Mouse (Mus musculus) liver, postnatal 0 days (tissue): Measurements from ENCODE around the gene Ppp4c. TPM values are rescaled to one million over a fixed set of nuclear protein-coding genes. Genes with fewer than 3 reads are reported as not detected.

Experiments used
- ATAC-seq: fragments of 200-750 bp; cut with Nextera tagmentation; 2 replicates; pipeline ENCODE4 v1.8.0; 2017; ENCODE audit warnings: mild to moderate bottlenecking, moderate library complexity
- DNase-seq: peaks from one replicate; pipeline ENCODE4 v3.0.0-alpha.2; 2016
- H3K27ac ChIP-seq: fragments of 300-500 bp; sonication (generic); 2 replicates; pipeline ENCODE4 v1.5.1; 2014; ENCODE audit warnings: antibody characterized with exemption, moderate library complexity, mild to moderate bottlenecking, low read depth
- H3K27me3 ChIP-seq: fragments of 300-500 bp; sonication (generic); 2 replicates; pipeline ENCODE4 v1.6.1; 2014; ENCODE audit warnings: low read length, control low read depth, mixed read lengths; ENCODE audit not compliant: insufficient read depth
- H3K36me3 ChIP-seq: fragments of 300-500 bp; sonication (generic); replicated peaks from 2 replicates; pipeline ENCODE4 v1.6.1; 2014; ENCODE audit warnings: mild to moderate bottlenecking, control low read depth, low read length, moderate library complexity, mixed read lengths; ENCODE audit not compliant: insufficient read depth
- H3K4me1 ChIP-seq: fragments of 300-500 bp; sonication (generic); 2 replicates; pipeline ENCODE4 v1.6.1; 2014; ENCODE audit warnings: antibody characterized with exemption, mild to moderate bottlenecking, control low read depth; ENCODE audit not compliant: insufficient read depth
- H3K4me2 ChIP-seq: fragments of 300-500 bp; sonication (generic); 2 replicates; pipeline ENCODE4 v1.6.1; 2014; ENCODE audit warnings: low read depth, mild to moderate bottlenecking, low read length, moderate library complexity, mixed read lengths
- H3K4me3 ChIP-seq: fragments of 300-500 bp; sonication (generic); 2 replicates; pipeline ENCODE4 v1.5.1; 2014; ENCODE audit warnings: low read depth, low read length
- H3K9ac ChIP-seq: fragments of 300-500 bp; sonication (generic); replicated peaks from 2 replicates; pipeline ENCODE4 v1.6.1; 2014; ENCODE audit warnings: mild to moderate bottlenecking, moderate library complexity
- H3K9me3 ChIP-seq: fragments of 300-500 bp; sonication (generic); 2 replicates; pipeline ENCODE4 v1.6.1; 2016; ENCODE audit warnings: mild to moderate bottlenecking, control low read depth, low read length, mixed read lengths
- CTCF ChIP-seq: sonication (generic); IDR thresholded peaks from 2 replicates; pipeline ENCODE4 v1.5.1; 2016; ENCODE audit warnings: antibody characterized with exemption, low read depth
- EP300 ChIP-seq: IDR thresholded peaks from 2 replicates; pipeline ENCODE4 v1.6.1; 2016; ENCODE audit warnings: antibody characterized with exemption, low read depth, mild to moderate bottlenecking
- WGBS: fragments of 180-500 bp; shearing (Covaris S2); extraction: QIAGEN DNeasy Blood & Tissue Kit; methylation state at CpG from one replicate; pipeline ENCODE4 v1.1.7; 2014; ENCODE audit not compliant: insufficient replicate concordance; 5-methylcytosine and 5-hydroxymethylcytosine counted together
- polyA plus RNA-seq: library from polyadenylated mRNA; unstranded; fragments of >200 nt; fragmentation: Nextera tagmentation; extraction: Ambion mirVana; gene quantifications from 2 replicates; pipeline ENCODE4 v1.2.1, GENCODE M21; 2015

Gene Ppp4c
- polyA plus RNA-seq, 1 experiment from 2014 or later, result 69.9 TPM

GRCm38 (mm10) chr7:126778147-126778546 lies 14.1 kb downstream of the Ppp4c start:
- Histone ChIP-seq H3K4me3 (peak overlapping the region; percentile 89), H3K9ac (peak overlapping the region; percentile 99; the same call in 1 of the 2 replicates), H3K27ac (peak overlapping the region; percentile 13; the same call in 1 of the 2 replicates), H3K4me1 (peaks cover 60% of the 10 kb centered on the region), H3K9me3 (no peaks in the 10 kb centered on the region), H3K4me2 (peak overlapping the region; percentile 94), H3K27me3 (no peaks in the 10 kb centered on the region), H3K36me3 (peaks cover 14% of the 10 kb centered on the region)
- DNase-seq (no peak), ATAC-seq (no peak)
- no peak for TF ChIP-seq CTCF
- no peak for TF ChIP-seq EP300
- WGBS, result 92% methylated on average over 3 of the region's 3 CpGs

DNA sequence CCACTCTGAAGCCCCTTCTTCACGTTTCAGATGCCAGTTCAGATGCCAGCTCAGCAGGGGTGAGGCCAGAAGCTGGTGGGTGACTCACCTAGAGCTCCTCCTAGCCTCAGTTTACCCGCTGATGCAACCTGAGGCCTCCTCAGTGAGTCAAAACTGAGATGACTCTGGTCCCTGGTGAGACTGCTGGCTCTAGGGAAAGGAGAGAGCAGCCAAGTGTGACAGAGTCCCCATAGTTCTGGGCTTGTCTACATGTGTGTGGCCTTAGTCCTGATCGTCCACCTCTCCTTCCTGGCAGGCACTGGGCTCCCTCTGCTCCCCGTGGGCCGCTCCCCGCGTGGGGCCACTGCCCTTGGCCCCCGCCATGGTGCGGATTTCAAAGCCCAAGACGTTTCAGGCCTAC lies 14.8 kb downstream of the Ppp4c start:
- TF ChIP-seq EP300, result no peak
- TF ChIP-seq CTCF, result no peak
- ATAC-seq (no peak), DNase-seq (no peak)
- H3K27me3 ChIP-seq, result no peaks in the 10 kb centered on the region
- H3K4me2 ChIP-seq, result peak overlapping the region; percentile 94
- H3K9ac ChIP-seq, result peak overlapping the region; percentile 99
- peaks cover 55% of the 10 kb centered on the region for H3K4me1 ChIP-seq
- peak overlapping the region; percentile 89 for H3K4me3 ChIP-seq
- peaks cover 14% of the 10 kb centered on the region for H3K36me3 ChIP-seq
- peak overlapping the region; percentile 96 for H3K27ac ChIP-seq
- 48% methylated on average over 9 of the region's 10 CpGs for WGBS
- H3K9me3 ChIP-seq, result no peaks in the 10 kb centered on the region

- H3K9me3 ChIP-seq, result no peaks in the 10 kb centered on the region
- no peaks in the 10 kb centered on the region for H3K27me3 ChIP-seq
- H3K36me3 ChIP-seq, result peaks cover 14% of the 10 kb centered on the region
- peak within 1 kb of the TSS; percentile 94 for H3K4me2 ChIP-seq
- TF ChIP-seq EP300 (peak; percentile 38; the same call in 1 of the 2 replicates), CTCF (no peak; the same call in 1 of the 2 replicates)
- H3K27ac ChIP-seq, result peak within 1 kb of the TSS; percentile 96
- ATAC-seq (peak; percentile 93), DNase-seq (peak; percentile 97)
- peak within 1 kb of the TSS; percentile 99 for H3K9ac ChIP-seq
- H3K4me1 ChIP-seq, result peaks cover 48% of the 10 kb centered on the region
- WGBS, result under 1% methylated on average over 35 of the region's 37 CpGs
- H3K4me3 ChIP-seq, result peak within 1 kb of the TSS; percentile 89
These were observed 15.7 kb downstream of the Ppp4c start, which contains the start of gene Ypel3 for GRCm38 (mm10) chr7:126776598-126777057. Ypel3 (plus strand) TSS chr7:126776955.

DNA sequence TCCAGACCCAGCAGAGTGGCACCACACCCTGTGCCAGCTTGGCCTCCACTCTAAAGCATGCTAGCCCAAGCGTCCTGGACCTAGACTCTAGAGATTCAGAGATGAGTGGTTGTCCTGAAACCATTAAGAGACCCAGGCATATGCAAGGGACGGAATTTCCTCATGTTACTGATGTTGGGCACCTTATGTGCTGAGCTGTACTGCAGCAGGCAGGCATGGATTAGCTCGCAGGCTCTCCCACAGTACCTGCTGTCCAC lies 16.4 kb downstream of the Ppp4c start:
- H3K9ac ChIP-seq, result no peak overlapping the region
- H3K27me3 ChIP-seq, result no peaks in the 10 kb centered on the region

GRCm38 (mm10) chr7:126775185-126775977 lies 16.9 kb downstream of the Ppp4c start:
- WGBS, result 71% methylated on average over 10 of the region's 10 CpGs

More for the DNA sequence above, 16.4 kb downstream of the Ppp4c start:
- Histone ChIP-seq H3K9me3 (no peaks in the 10 kb centered on the region), H3K36me3 (peaks cover 17% of the 10 kb centered on the region), H3K4me3 (no peak overlapping the region), H3K4me2 (peak overlapping the region; percentile 94), H3K4me1 (peaks cover 40% of the 10 kb centered on the region), H3K27ac (peak overlapping the region; percentile 96)
- TF ChIP-seq EP300, result no peak
- TF ChIP-seq CTCF, result no peak
- DNase-seq (no peak), ATAC-seq (no peak)
- 77% methylated on average over 3 of the region's 3 CpGs for WGBS

GRCm38 (mm10) chr7:126774463-126774862 lies 17.8 kb downstream of the Ppp4c start:
- H3K36me3 ChIP-seq, result peaks cover 20% of the 10 kb centered on the region
- no peak for DNase-seq
- WGBS, result 47% methylated on average over 2 of the region's 2 CpGs
- no peaks in the 10 kb centered on the region for H3K27me3 ChIP-seq
- H3K4me2 ChIP-seq, result no peak overlapping the region
- no peak overlapping the region for H3K4me3 ChIP-seq
- H3K9me3 ChIP-seq, result no peaks in the 10 kb centered on the region
- TF ChIP-seq CTCF (no peak), EP300 (no peak)
- no peak for ATAC-seq
- H3K9ac ChIP-seq, result no peak overlapping the region
- peaks cover 30% of the 10 kb centered on the region for H3K4me1 ChIP-seq
- H3K27ac ChIP-seq, result no peak overlapping the region

More at GRCm38 (mm10) chr7:126775185-126775977, 16.9 kb downstream of the Ppp4c start:
- peak overlapping the region; percentile 96 for H3K27ac ChIP-seq
- H3K4me2 ChIP-seq, result no peak overlapping the region
- H3K36me3 ChIP-seq, result peaks cover 17% of the 10 kb centered on the region
- no peak for ATAC-seq
- H3K4me1 ChIP-seq, result peaks cover 37% of the 10 kb centered on the region
- no peaks in the 10 kb centered on the region for H3K9me3 ChIP-seq
- DNase-seq, result no peak
- no peak overlapping the region for H3K4me3 ChIP-seq
- TF ChIP-seq CTCF, result peak; percentile 48
- TF ChIP-seq EP300, result no peak
- H3K9ac ChIP-seq, result no peak overlapping the region
- H3K27me3 ChIP-seq, result no peaks in the 10 kb centered on the region
